Mouse (Mus musculus): ENCODE data around the gene Gnb1l. TPM values are rescaled to one million over a fixed set of nuclear protein-coding genes. Genes with fewer than 3 reads are reported as not detected.
A peak's percentile ranks its signal among the peaks of the same experiment; 100 is the strongest.

Gnb1l gene
- polyA plus RNA-seq, 1 experiment = 11.4 TPM

GRCm38 (mm10) chr16:18583169-18583568 is 84.7 kb downstream of the Gnb1l start:
- Histone ChIP-seq H3K36me3 (replicated peaks; ENCODE audit: low read length) (no peaks in the 10 kb centered on the region), H3K4me3 (replicated peaks) (no peak overlapping the region), H3K27me3 (replicated peaks) (peaks cover 96% of the 10 kb centered on the region), H3K4me1 (peaks cover 47% of the 10 kb centered on the region), H3K9me3 (0 out of 2 replicates have a peak, but pooled peaks cover 6% of the 10 kb centered on the region)
- TF ChIP-seq FLI1 (IDR thresholded peaks at IDR 0.05; ENCODE audit: low read length) = no peak
- no peak for TF ChIP-seq GATA1 (IDR thresholded peaks at IDR 0.05; ENCODE audit: borderline replicate concordance, low read length)

- no peaks in the 10 kb centered on the region for H3K36me3 ChIP-seq (replicated peaks; ENCODE audit: low read length)
- no peak overlapping the region for H3K4me3 ChIP-seq (replicated peaks)
- H3K27me3 ChIP-seq (replicated peaks) = peaks cover 96% of the 10 kb centered on the region
- H3K9me3 ChIP-seq = peaks cover 6% of the 10 kb centered on the region; the same call in 1 of the 2 replicates
- no peak for TF ChIP-seq FLI1 (IDR thresholded peaks at IDR 0.05; ENCODE audit: low read length)
- no peak for TF ChIP-seq GATA1 (IDR thresholded peaks at IDR 0.05; ENCODE audit: borderline replicate concordance, low read length)
- peaks cover 53% of the 10 kb centered on the region for H3K4me1 ChIP-seq
Observed at GRCm38 (mm10) chr16:18583673-18584357, 85.3 kb downstream of the Gnb1l start.

- no peaks in the 10 kb centered on the region for H3K36me3 ChIP-seq (replicated peaks; ENCODE audit: low read length)
- H3K4me3 ChIP-seq (replicated peaks) = no peak overlapping the region
- H3K27me3 ChIP-seq (replicated peaks) = peaks cover 99% of the 10 kb centered on the region
- peaks cover 65% of the 10 kb centered on the region for H3K4me1 ChIP-seq
- peaks cover 2% of the 10 kb centered on the region; the same call in 1 of the 2 replicates for H3K9me3 ChIP-seq
- TF ChIP-seq GATA1 (IDR thresholded peaks at IDR 0.05; ENCODE audit: borderline replicate concordance, low read length) (no peak), FLI1 (IDR thresholded peaks at IDR 0.05; ENCODE audit: low read length) (no peak)
Observed at GRCm38 (mm10) chr16:18584901-18585510, 86.5 kb downstream of the Gnb1l start.

GRCm38 (mm10) chr16:18585676-18586075 is 87.2 kb downstream of the Gnb1l start:
- TF ChIP-seq GATA1 (IDR thresholded peaks at IDR 0.05; ENCODE audit: borderline replicate concordance, low read length) = no peak
- TF ChIP-seq FLI1 (IDR thresholded peaks at IDR 0.05; ENCODE audit: low read length) = no peak
- Histone ChIP-seq H3K27me3 (replicated peaks) (peaks cover 99% of the 10 kb centered on the region), H3K9me3 (peaks cover 2% of the 10 kb centered on the region; the same call in 1 of the 2 replicates), H3K4me1 (peaks cover 71% of the 10 kb centered on the region), H3K4me3 (replicated peaks) (no peak overlapping the region), H3K36me3 (replicated peaks; ENCODE audit: low read length) (no peaks in the 10 kb centered on the region)

- peaks cover 99% of the 10 kb centered on the region for H3K27me3 ChIP-seq (replicated peaks)
- TF ChIP-seq FLI1 (IDR thresholded peaks at IDR 0.05; ENCODE audit: low read length) (no peak), GATA1 (IDR thresholded peaks at IDR 0.05; ENCODE audit: borderline replicate concordance, low read length) (no peak)
- peak overlapping the region; percentile 83 for H3K4me3 ChIP-seq (replicated peaks)
- no peaks in the 10 kb centered on the region; the same call in 1 of the 2 replicates for H3K9me3 ChIP-seq
- no peaks in the 10 kb centered on the region for H3K36me3 ChIP-seq (replicated peaks; ENCODE audit: low read length)
- H3K4me1 ChIP-seq = peaks cover 73% of the 10 kb centered on the region
Observed at GRCm38 (mm10) chr16:18586076-18586905, 87.8 kb downstream of the Gnb1l start.

GRCm38 (mm10) chr16:18586906-18587546 is 88.5 kb downstream of the Gnb1l start:
- Histone ChIP-seq H3K4me3 (replicated peaks) (peak overlapping the region; percentile 83), H3K4me1 (peaks cover 73% of the 10 kb centered on the region), H3K36me3 (replicated peaks; ENCODE audit: low read length) (no peaks in the 10 kb centered on the region), H3K9me3 (no peaks in the 10 kb centered on the region; the same call in 1 of the 2 replicates), H3K27me3 (replicated peaks) (peaks cover 99% of the 10 kb centered on the region)
- TF ChIP-seq FLI1 (IDR thresholded peaks at IDR 0.05; ENCODE audit: low read length) = no peak
- no peak for TF ChIP-seq GATA1 (IDR thresholded peaks at IDR 0.05; ENCODE audit: borderline replicate concordance, low read length)

GRCm38 (mm10) chr16:18587847-18588737 is 89.6 kb downstream of the Gnb1l start:
- no peaks in the 10 kb centered on the region for H3K36me3 ChIP-seq (replicated peaks; ENCODE audit: low read length)
- H3K9me3 ChIP-seq = no peaks in the 10 kb centered on the region; the same call in 1 of the 2 replicates
- peak overlapping the region; percentile 53 for H3K4me3 ChIP-seq (replicated peaks)
- peaks cover 97% of the 10 kb centered on the region for H3K27me3 ChIP-seq (replicated peaks)
- TF ChIP-seq FLI1 (IDR thresholded peaks at IDR 0.05; ENCODE audit: low read length) (no peak), GATA1 (IDR thresholded peaks at IDR 0.05; ENCODE audit: borderline replicate concordance, low read length) (no peak)
- peaks cover 63% of the 10 kb centered on the region for H3K4me1 ChIP-seq

GRCm38 (mm10) chr16:18588738-18589055 is 90.2 kb downstream of the Gnb1l start:
- peaks cover 97% of the 10 kb centered on the region for H3K27me3 ChIP-seq (replicated peaks)
- TF ChIP-seq FLI1 (IDR thresholded peaks at IDR 0.05; ENCODE audit: low read length) (no peak), GATA1 (IDR thresholded peaks at IDR 0.05; ENCODE audit: borderline replicate concordance, low read length) (no peak)
- H3K4me1 ChIP-seq = peaks cover 63% of the 10 kb centered on the region
- H3K4me3 ChIP-seq (replicated peaks) = peak overlapping the region; percentile 65
- no peaks in the 10 kb centered on the region for H3K36me3 ChIP-seq (replicated peaks; ENCODE audit: low read length)
- no peaks in the 10 kb centered on the region; the same call in 1 of the 2 replicates for H3K9me3 ChIP-seq
